Mouse (Mus musculus): ENCODE measurements at regions not wholly inside any gene's neighbourhood (a gene's known extent, or its start where the extent isn't known, plus 50 kb on each side); places are given as distances from the start of the nearest gene placed in this dataset.

- Histone ChIP-seq H3K4me1 (replicated peaks; ENCODE audit: control insufficient read depth, insufficient read depth, low read length) (no peaks in the 10 kb centered on the region), H3K9ac (ENCODE audit: low read length) (no peak overlapping the region), H3K36me3 (ENCODE audit: control insufficient read depth, insufficient read depth, low read length) (no peaks in the 10 kb centered on the region), H3K27ac (ENCODE audit: low read depth) (no peak overlapping the region), H3K9me3 (ENCODE audit: control insufficient read depth, low read length) (no peaks in the 10 kb centered on the region), H3K27me3 (replicated peaks; ENCODE audit: control insufficient read depth, insufficient read depth, low read length) (no peaks in the 10 kb centered on the region), H3K4me3 (ENCODE audit: low read depth, low read length) (no peak overlapping the region), H3K4me2 (ENCODE audit: low read length) (no peak overlapping the region)
- 81% methylated on average over 8 of the region's 8 CpGs for WGBS
- DNase-seq (ENCODE audit: low spot score) (no peak), ATAC-seq (replicated peaks; ENCODE audit: low FRiP score, low TSS enrichment, low read depth) (no peak)
These were observed 193.4 kb downstream of the 3100002H09Rik start for GRCm38 (mm10) chr4:124417176-124417575.

- 83% methylated on average over 6 of the region's 6 CpGs for WGBS
- no peak overlapping the region for H3K4me3 ChIP-seq (ENCODE audit: low read depth, low read length)
- no peaks in the 10 kb centered on the region for H3K9me3 ChIP-seq (ENCODE audit: control insufficient read depth, low read length)
- ATAC-seq (replicated peaks; ENCODE audit: low FRiP score, low TSS enrichment, low read depth) (no peak), DNase-seq (ENCODE audit: low spot score) (no peak)
- H3K4me1 ChIP-seq (replicated peaks; ENCODE audit: control insufficient read depth, insufficient read depth, low read length): no peaks in the 10 kb centered on the region
- no peaks in the 10 kb centered on the region for H3K36me3 ChIP-seq (ENCODE audit: control insufficient read depth, insufficient read depth, low read length)
- no peak overlapping the region for H3K9ac ChIP-seq (ENCODE audit: low read length)
- no peak overlapping the region for H3K27ac ChIP-seq (ENCODE audit: low read depth)
- H3K27me3 ChIP-seq (replicated peaks; ENCODE audit: control insufficient read depth, insufficient read depth, low read length): no peaks in the 10 kb centered on the region
- H3K4me2 ChIP-seq (ENCODE audit: low read length): no peak overlapping the region
These were observed 194.3 kb downstream of the 3100002H09Rik start for GRCm38 (mm10) chr4:124416266-124416665.

- no peak overlapping the region for H3K4me2 ChIP-seq (ENCODE audit: low read length)
- H3K9ac ChIP-seq (ENCODE audit: low read length): no peak overlapping the region
- H3K27me3 ChIP-seq (replicated peaks; ENCODE audit: control insufficient read depth, insufficient read depth, low read length): no peaks in the 10 kb centered on the region
- H3K36me3 ChIP-seq (ENCODE audit: control insufficient read depth, insufficient read depth, low read length): no peaks in the 10 kb centered on the region
- H3K4me1 ChIP-seq (replicated peaks; ENCODE audit: control insufficient read depth, insufficient read depth, low read length): no peaks in the 10 kb centered on the region
- ATAC-seq (replicated peaks; ENCODE audit: low FRiP score, low TSS enrichment, low read depth): no peak
- no peak for DNase-seq (ENCODE audit: low spot score)
- no peak overlapping the region for H3K27ac ChIP-seq (ENCODE audit: low read depth)
- WGBS: 87% methylated on average over 7 of the region's 7 CpGs
- no peaks in the 10 kb centered on the region for H3K9me3 ChIP-seq (ENCODE audit: control insufficient read depth, low read length)
- no peak overlapping the region for H3K4me3 ChIP-seq (ENCODE audit: low read depth, low read length)
These were observed 196.2 kb downstream of the 3100002H09Rik start for GRCm38 (mm10) chr4:124414386-124414785.

- Histone ChIP-seq H3K36me3 (ENCODE audit: control insufficient read depth, insufficient read depth, low read length) (no peaks in the 10 kb centered on the region), H3K4me2 (ENCODE audit: low read length) (no peak overlapping the region), H3K4me1 (replicated peaks; ENCODE audit: control insufficient read depth, insufficient read depth, low read length) (no peaks in the 10 kb centered on the region), H3K9me3 (ENCODE audit: control insufficient read depth, low read length) (no peaks in the 10 kb centered on the region), H3K27me3 (replicated peaks; ENCODE audit: control insufficient read depth, insufficient read depth, low read length) (no peaks in the 10 kb centered on the region), H3K9ac (ENCODE audit: low read length) (no peak overlapping the region), H3K4me3 (ENCODE audit: low read depth, low read length) (no peak overlapping the region), H3K27ac (ENCODE audit: low read depth) (no peak overlapping the region)
- 100% methylated on average over 1 of the region's 1 CpGs for WGBS
- ATAC-seq (replicated peaks; ENCODE audit: low FRiP score, low TSS enrichment, low read depth): no peak
- no peak for DNase-seq (ENCODE audit: low spot score)
These were observed 201.3 kb downstream of the 3100002H09Rik start for GRCm38 (mm10) chr4:124409279-124409678.

GRCm38 (mm10) chr4:124402075-124402474, 208.5 kb downstream of the 3100002H09Rik start:
- H3K36me3 ChIP-seq (ENCODE audit: control insufficient read depth, insufficient read depth, low read length): no peaks in the 10 kb centered on the region
- H3K4me2 ChIP-seq (ENCODE audit: low read length): no peak overlapping the region
- no peak overlapping the region for H3K9ac ChIP-seq (ENCODE audit: low read length)
- H3K27me3 ChIP-seq (replicated peaks; ENCODE audit: control insufficient read depth, insufficient read depth, low read length): no peaks in the 10 kb centered on the region
- WGBS: 66% methylated on average over 8 of the region's 8 CpGs
- peaks cover 2% of the 10 kb centered on the region; the same call in 1 of the 2 replicates for H3K4me1 ChIP-seq (replicated peaks; ENCODE audit: control insufficient read depth, insufficient read depth, low read length)
- no peak overlapping the region for H3K4me3 ChIP-seq (ENCODE audit: low read depth, low read length)
- ATAC-seq (replicated peaks; ENCODE audit: low FRiP score, low TSS enrichment, low read depth) (no peak), DNase-seq (ENCODE audit: low spot score) (no peak)
- H3K9me3 ChIP-seq (ENCODE audit: control insufficient read depth, low read length): no peaks in the 10 kb centered on the region
- no peak overlapping the region for H3K27ac ChIP-seq (ENCODE audit: low read depth)

- Histone ChIP-seq H3K4me2 (ENCODE audit: low read length) (no peak overlapping the region), H3K4me1 (replicated peaks; ENCODE audit: control insufficient read depth, insufficient read depth, low read length) (peaks cover 2% of the 10 kb centered on the region; the same call in 1 of the 2 replicates), H3K9me3 (ENCODE audit: control insufficient read depth, low read length) (no peaks in the 10 kb centered on the region), H3K36me3 (ENCODE audit: control insufficient read depth, insufficient read depth, low read length) (no peaks in the 10 kb centered on the region), H3K4me3 (ENCODE audit: low read depth, low read length) (no peak overlapping the region), H3K27ac (ENCODE audit: low read depth) (no peak overlapping the region), H3K27me3 (replicated peaks; ENCODE audit: control insufficient read depth, insufficient read depth, low read length) (no peaks in the 10 kb centered on the region), H3K9ac (ENCODE audit: low read length) (no peak overlapping the region)
- DNase-seq (ENCODE audit: low spot score) (no peak), ATAC-seq (replicated peaks; ENCODE audit: low FRiP score, low TSS enrichment, low read depth) (no peak)
- 74% methylated on average over 8 of the region's 8 CpGs for WGBS
These were observed 209.9 kb downstream of the 3100002H09Rik start for GRCm38 (mm10) chr4:124400741-124401140.

GRCm38 (mm10) chr4:124400136-124400675, 210.4 kb downstream of the 3100002H09Rik start:
- Histone ChIP-seq H3K36me3 (ENCODE audit: control insufficient read depth, insufficient read depth, low read length) (no peaks in the 10 kb centered on the region), H3K27ac (ENCODE audit: low read depth) (no peak overlapping the region), H3K4me3 (ENCODE audit: low read depth, low read length) (no peak overlapping the region), H3K4me2 (ENCODE audit: low read length) (no peak overlapping the region), H3K9me3 (ENCODE audit: control insufficient read depth, low read length) (no peaks in the 10 kb centered on the region), H3K27me3 (replicated peaks; ENCODE audit: control insufficient read depth, insufficient read depth, low read length) (no peaks in the 10 kb centered on the region), H3K4me1 (replicated peaks; ENCODE audit: control insufficient read depth, insufficient read depth, low read length) (peaks cover 3% of the 10 kb centered on the region), H3K9ac (ENCODE audit: low read length) (no peak overlapping the region)
- WGBS: 54% methylated on average over 6 of the region's 6 CpGs
- DNase-seq (ENCODE audit: low spot score) (no peak), ATAC-seq (replicated peaks; ENCODE audit: low FRiP score, low TSS enrichment, low read depth) (no peak)

- 26% methylated on average over 9 of the region's 9 CpGs for WGBS
- Histone ChIP-seq H3K27ac (ENCODE audit: low read depth) (no peak overlapping the region), H3K36me3 (ENCODE audit: control insufficient read depth, insufficient read depth, low read length) (no peaks in the 10 kb centered on the region), H3K27me3 (replicated peaks; ENCODE audit: control insufficient read depth, insufficient read depth, low read length) (no peaks in the 10 kb centered on the region), H3K9me3 (ENCODE audit: control insufficient read depth, low read length) (no peaks in the 10 kb centered on the region), H3K4me2 (ENCODE audit: low read length) (no peak overlapping the region), H3K4me1 (replicated peaks; ENCODE audit: control insufficient read depth, insufficient read depth, low read length) (peaks cover 14% of the 10 kb centered on the region), H3K9ac (ENCODE audit: low read length) (no peak overlapping the region), H3K4me3 (ENCODE audit: low read depth, low read length) (no peak overlapping the region)
- no peak for ATAC-seq (replicated peaks; ENCODE audit: low FRiP score, low TSS enrichment, low read depth)
- DNase-seq (ENCODE audit: low spot score): no peak
These were observed 212.2 kb downstream of the 3100002H09Rik start for GRCm38 (mm10) chr4:124398354-124398753.

- ATAC-seq (replicated peaks; ENCODE audit: low FRiP score, low TSS enrichment, low read depth) (no peak), DNase-seq (ENCODE audit: low spot score) (peak; percentile 48)
- no peaks in the 10 kb centered on the region for H3K36me3 ChIP-seq (ENCODE audit: control insufficient read depth, insufficient read depth, low read length)
- no peak overlapping the region for H3K4me2 ChIP-seq (ENCODE audit: low read length)
- H3K27ac ChIP-seq (ENCODE audit: low read depth): no peak overlapping the region
- no peaks in the 10 kb centered on the region for H3K9me3 ChIP-seq (ENCODE audit: control insufficient read depth, low read length)
- H3K4me3 ChIP-seq (ENCODE audit: low read depth, low read length): no peak overlapping the region
- no peak overlapping the region for H3K9ac ChIP-seq (ENCODE audit: low read length)
- WGBS: 58% methylated on average over 13 of the region's 13 CpGs
- no peaks in the 10 kb centered on the region for H3K27me3 ChIP-seq (replicated peaks; ENCODE audit: control insufficient read depth, insufficient read depth, low read length)
- H3K4me1 ChIP-seq (replicated peaks; ENCODE audit: control insufficient read depth, insufficient read depth, low read length): peaks cover 18% of the 10 kb centered on the region
These were observed 213.9 kb downstream of the 3100002H09Rik start for GRCm38 (mm10) chr4:124396566-124397283.

All from intestine, embryonic 14.5 days (tissue).